Mouse (Mus musculus) forebrain, embryonic 10.5 days (tissue): ENCODE measurements around the gene Slc22a8. TPM values are rescaled to one million over a fixed set of nuclear protein-coding genes. Genes with fewer than 3 reads are reported as not detected.

Experiments
- DNase-seq: peaks from one replicate; pipeline ENCODE4 v3.0.0-alpha.2; 2017; ENCODE audit warnings: low spot score; ENCODE audit errors: extremely low spot score
- H3K27ac ChIP-seq: fragments of 300-500 bp; sonication (generic); 2 replicates; pipeline ENCODE4 v1.5.1; 2016; ENCODE audit warnings: mild to moderate bottlenecking
- H3K27me3 ChIP-seq: fragments of 300-500 bp; sonication (generic); 2 replicates; pipeline ENCODE4 v1.6.1; 2016; ENCODE audit warnings: mild to moderate bottlenecking; ENCODE audit not compliant: poor library complexity, severe bottlenecking
- H3K36me3 ChIP-seq: fragments of 300-500 bp; sonication (generic); replicated peaks from 2 replicates; pipeline ENCODE4 v1.6.1; 2016; ENCODE audit warnings: mild to moderate bottlenecking, moderate library complexity
- H3K4me1 ChIP-seq: fragments of 300-500 bp; sonication (generic); 2 replicates; pipeline ENCODE4 v1.6.1; 2016
- H3K4me3 ChIP-seq: fragments of 300-500 bp; sonication (generic); 2 replicates; pipeline ENCODE4 v1.5.1; 2016; ENCODE audit warnings: mild to moderate bottlenecking, moderate library complexity
- H3K9me3 ChIP-seq: fragments of 300-500 bp; sonication (generic); 2 replicates; pipeline ENCODE4 v1.6.1; 2016; ENCODE audit warnings: mild to moderate bottlenecking, moderate library complexity
- WGBS: fragments of 180-500 bp; shearing (Covaris S2); methylation state at CpG from one replicate; pipeline ENCODE4 v1.1.7; 2016; 5-methylcytosine and 5-hydroxymethylcytosine counted together
- polyA plus RNA-seq: library from polyadenylated mRNA; unstranded; fragments of >200 nt; fragmentation: Nextera tagmentation; extraction: Ambion mirVana; gene quantifications from 2 replicates; pipeline ENCODE4 v1.2.1, GENCODE M21; 2016

The Slc22a8 gene
- polyA plus RNA-seq, 1 experiment from 2014 or later = 0.06 TPM

GRCm38 (mm10) chr19:8602914-8603313 is 11.9 kb downstream of the Slc22a8 start:
- Histone ChIP-seq H3K27ac (no peak overlapping the region), H3K4me1 (peaks cover 5% of the 10 kb centered on the region; the same call in 1 of the 2 replicates), H3K27me3 (no peaks in the 10 kb centered on the region), H3K36me3 (no peaks in the 10 kb centered on the region), H3K4me3 (no peak overlapping the region), H3K9me3 (no peaks in the 10 kb centered on the region)
- DNase-seq = no peak
- WGBS = 80% methylated on average over 3 of the region's 3 CpGs

- Histone ChIP-seq H3K4me1 (peaks cover 5% of the 10 kb centered on the region; the same call in 1 of the 2 replicates), H3K4me3 (no peak overlapping the region), H3K27me3 (no peaks in the 10 kb centered on the region), H3K36me3 (no peaks in the 10 kb centered on the region), H3K27ac (no peak overlapping the region), H3K9me3 (no peaks in the 10 kb centered on the region)
- 94% methylated on average over 8 of the region's 8 CpGs for WGBS
- DNase-seq = no peak
Observed at GRCm38 (mm10) chr19:8604536-8605240, 13.6 kb downstream of the Slc22a8 start.

GRCm38 (mm10) chr19:8605241-8605558 is 14.1 kb downstream of the Slc22a8 start:
- Histone ChIP-seq H3K36me3 (no peaks in the 10 kb centered on the region), H3K27ac (no peak overlapping the region), H3K9me3 (no peaks in the 10 kb centered on the region), H3K4me1 (peaks cover 5% of the 10 kb centered on the region; the same call in 1 of the 2 replicates), H3K27me3 (no peaks in the 10 kb centered on the region), H3K4me3 (no peak overlapping the region)
- 91% methylated on average over 3 of the region's 3 CpGs for WGBS
- no peak for DNase-seq

GRCm38 (mm10) chr19:8611358-8612123 is 20.5 kb downstream of the Slc22a8 start:
- H3K4me1 ChIP-seq = no peaks in the 10 kb centered on the region
- H3K4me3 ChIP-seq = no peak overlapping the region
- no peaks in the 10 kb centered on the region for H3K27me3 ChIP-seq
- no peak overlapping the region for H3K27ac ChIP-seq
- no peaks in the 10 kb centered on the region for H3K9me3 ChIP-seq
- 88% methylated on average over 8 of the region's 8 CpGs for WGBS
- no peaks in the 10 kb centered on the region for H3K36me3 ChIP-seq
- no peak for DNase-seq

GRCm38 (mm10) chr19:8613111-8613510 is 22.1 kb downstream of the Slc22a8 start:
- Histone ChIP-seq H3K4me3 (no peak overlapping the region), H3K36me3 (no peaks in the 10 kb centered on the region), H3K4me1 (peaks cover 5% of the 10 kb centered on the region), H3K9me3 (no peaks in the 10 kb centered on the region), H3K27me3 (no peaks in the 10 kb centered on the region), H3K27ac (no peak overlapping the region)
- no peak for DNase-seq
- WGBS = 82% methylated on average over 2 of the region's 2 CpGs

GRCm38 (mm10) chr19:8614343-8614742 is 23.3 kb downstream of the Slc22a8 start:
- no peak for DNase-seq
- no peaks in the 10 kb centered on the region for H3K27me3 ChIP-seq
- peaks cover 8% of the 10 kb centered on the region for H3K4me1 ChIP-seq
- H3K36me3 ChIP-seq = no peaks in the 10 kb centered on the region
- no peak overlapping the region for H3K4me3 ChIP-seq
- no peak overlapping the region for H3K27ac ChIP-seq
- no peaks in the 10 kb centered on the region for H3K9me3 ChIP-seq
- WGBS = 54% methylated on average over 2 of the region's 2 CpGs

- Histone ChIP-seq H3K4me1 (peaks cover 8% of the 10 kb centered on the region), H3K27ac (no peak overlapping the region), H3K9me3 (no peaks in the 10 kb centered on the region), H3K4me3 (no peak overlapping the region), H3K36me3 (no peaks in the 10 kb centered on the region), H3K27me3 (no peaks in the 10 kb centered on the region)
- no peak for DNase-seq
- WGBS = 74% methylated on average over 4 of the region's 4 CpGs
Observed at GRCm38 (mm10) chr19:8616314-8616713, 25.3 kb downstream of the Slc22a8 start.

GRCm38 (mm10) chr19:8617904-8618303 is 26.9 kb downstream of the Slc22a8 start, which contains the start of gene Slc22a6:
TSS of gene Slc22a6 (plus strand) at chr19:8618039.
- Histone ChIP-seq H3K36me3 (no peaks in the 10 kb centered on the region), H3K4me3 (no peak within 1 kb of the TSS), H3K27ac (no peak within 1 kb of the TSS), H3K27me3 (no peaks in the 10 kb centered on the region), H3K9me3 (no peaks in the 10 kb centered on the region), H3K4me1 (peaks cover 8% of the 10 kb centered on the region)
- DNase-seq = no peak
- 11% methylated on average over 7 of the region's 7 CpGs for WGBS

- Histone ChIP-seq H3K27ac (no peak overlapping the region), H3K36me3 (no peaks in the 10 kb centered on the region), H3K9me3 (no peaks in the 10 kb centered on the region), H3K4me1 (peaks cover 8% of the 10 kb centered on the region), H3K4me3 (no peak overlapping the region), H3K27me3 (no peaks in the 10 kb centered on the region)
- no peak for DNase-seq
- 92% methylated on average over 7 of the region's 7 CpGs for WGBS
Observed at GRCm38 (mm10) chr19:8621098-8621497, 30.0 kb downstream of the Slc22a8 start.

GRCm38 (mm10) chr19:8630249-8630648 is 39.2 kb downstream of the Slc22a8 start:
- H3K27me3 ChIP-seq = no peaks in the 10 kb centered on the region
- H3K36me3 ChIP-seq = no peaks in the 10 kb centered on the region
- H3K27ac ChIP-seq = no peak overlapping the region
- H3K4me1 ChIP-seq = no peaks in the 10 kb centered on the region
- DNase-seq = no peak
- no peak overlapping the region for H3K4me3 ChIP-seq
- WGBS = 79% methylated on average over 2 of the region's 2 CpGs
- H3K9me3 ChIP-seq = no peaks in the 10 kb centered on the region

- Histone ChIP-seq H3K27me3 (no peaks in the 10 kb centered on the region), H3K4me3 (no peak overlapping the region), H3K36me3 (no peaks in the 10 kb centered on the region), H3K27ac (no peak overlapping the region), H3K9me3 (no peaks in the 10 kb centered on the region), H3K4me1 (no peaks in the 10 kb centered on the region)
- WGBS = 81% methylated on average over 6 of the region's 6 CpGs
- DNase-seq = no peak
Observed at GRCm38 (mm10) chr19:8630826-8631225, 39.8 kb downstream of the Slc22a8 start.

GRCm38 (mm10) chr19:8632029-8632428 is 41.0 kb downstream of the Slc22a8 start:
- Histone ChIP-seq H3K4me1 (no peaks in the 10 kb centered on the region), H3K27me3 (no peaks in the 10 kb centered on the region), H3K4me3 (no peak overlapping the region), H3K9me3 (no peaks in the 10 kb centered on the region), H3K36me3 (no peaks in the 10 kb centered on the region), H3K27ac (no peak overlapping the region)
- DNase-seq = no peak
- WGBS = 89% methylated on average over 1 of the region's 1 CpGs

- Histone ChIP-seq H3K4me3 (no peak overlapping the region), H3K4me1 (peaks cover 10% of the 10 kb centered on the region), H3K27ac (no peak overlapping the region), H3K36me3 (no peaks in the 10 kb centered on the region), H3K9me3 (no peaks in the 10 kb centered on the region), H3K27me3 (no peaks in the 10 kb centered on the region)
- WGBS = 73% methylated on average over 5 of the region's 5 CpGs
- no peak for DNase-seq
Observed at GRCm38 (mm10) chr19:8642086-8642485, 51.0 kb downstream of the Slc22a8 start.
